Mouse (Mus musculus) forebrain, embryonic 14.5 days (tissue): Measurements from ENCODE around the gene Tmem220. TPM values are rescaled to one million over a fixed set of nuclear protein-coding genes. Genes with fewer than 3 reads are reported as not detected.

Source experiments
- ATAC-seq: fragments of 200-750 bp; cut with Nextera tagmentation; 2 replicates; pipeline ENCODE4 v1.8.0; 2017; ENCODE audit warnings: mild to moderate bottlenecking, moderate library complexity
- DNase-seq: peaks from one replicate; pipeline ENCODE4 v3.0.0-alpha.2; 2015; ENCODE audit warnings: low spot score
- H3K27ac ChIP-seq: fragments of 300-500 bp; sonication (generic); 2 replicates; pipeline ENCODE4 v1.5.1; 2014; ENCODE audit warnings: low read depth, mild to moderate bottlenecking, control low read depth, low read length, moderate library complexity
- H3K27me3 ChIP-seq: fragments of 300-500 bp; sonication (generic); replicated peaks from 2 replicates; pipeline ENCODE4 v1.6.1; 2014; ENCODE audit warnings: low read length, control low read depth, mixed read lengths; ENCODE audit not compliant: control insufficient read depth, insufficient read depth
- H3K36me3 ChIP-seq: fragments of 300-500 bp; sonication (generic); 2 replicates; pipeline ENCODE4 v1.6.1; 2014; ENCODE audit warnings: low read length, control low read depth; ENCODE audit not compliant: control insufficient read depth, insufficient read depth
- H3K4me1 ChIP-seq: fragments of 300-500 bp; sonication (generic); 2 replicates; pipeline ENCODE4 v1.6.1; 2014; ENCODE audit warnings: antibody characterized with exemption, low read length, control low read depth; ENCODE audit not compliant: control insufficient read depth, insufficient read depth
- H3K4me2 ChIP-seq: fragments of 300-500 bp; sonication (generic); 2 replicates; pipeline ENCODE4 v1.6.1; 2014; ENCODE audit warnings: mild to moderate bottlenecking, control low read depth, low read length
- H3K4me3 ChIP-seq: fragments of 300-500 bp; sonication (generic); 2 replicates; pipeline ENCODE4 v1.5.1; 2014; ENCODE audit warnings: low read depth, low read length, control low read depth
- H3K9ac ChIP-seq: fragments of 300-500 bp; sonication (generic); 2 replicates; pipeline ENCODE4 v1.6.1; 2014; ENCODE audit warnings: mild to moderate bottlenecking, low read length, control low read depth, moderate library complexity
- H3K9me3 ChIP-seq: fragments of 300-500 bp; sonication (generic); replicated peaks from 2 replicates; pipeline ENCODE4 v1.6.1; 2016; ENCODE audit warnings: low read length, control low read depth, mixed read lengths; ENCODE audit not compliant: control insufficient read depth
- WGBS: fragments of 180-500 bp; shearing (Covaris S2); extraction: QIAGEN DNeasy Blood & Tissue Kit; methylation state at CpG from one replicate; pipeline ENCODE4 v1.1.7; 2014; 5-methylcytosine and 5-hydroxymethylcytosine counted together
- polyA plus RNA-seq: library from polyadenylated mRNA; unstranded; fragments of >200 nt; fragmentation: Nextera tagmentation; extraction: Ambion mirVana; gene quantifications from 2 replicates; pipeline ENCODE4 v1.2.1, GENCODE M21; 2014

Gene Tmem220
- polyA plus RNA-seq, 1 experiment from 2014 or later = 0.36 TPM

DNA sequence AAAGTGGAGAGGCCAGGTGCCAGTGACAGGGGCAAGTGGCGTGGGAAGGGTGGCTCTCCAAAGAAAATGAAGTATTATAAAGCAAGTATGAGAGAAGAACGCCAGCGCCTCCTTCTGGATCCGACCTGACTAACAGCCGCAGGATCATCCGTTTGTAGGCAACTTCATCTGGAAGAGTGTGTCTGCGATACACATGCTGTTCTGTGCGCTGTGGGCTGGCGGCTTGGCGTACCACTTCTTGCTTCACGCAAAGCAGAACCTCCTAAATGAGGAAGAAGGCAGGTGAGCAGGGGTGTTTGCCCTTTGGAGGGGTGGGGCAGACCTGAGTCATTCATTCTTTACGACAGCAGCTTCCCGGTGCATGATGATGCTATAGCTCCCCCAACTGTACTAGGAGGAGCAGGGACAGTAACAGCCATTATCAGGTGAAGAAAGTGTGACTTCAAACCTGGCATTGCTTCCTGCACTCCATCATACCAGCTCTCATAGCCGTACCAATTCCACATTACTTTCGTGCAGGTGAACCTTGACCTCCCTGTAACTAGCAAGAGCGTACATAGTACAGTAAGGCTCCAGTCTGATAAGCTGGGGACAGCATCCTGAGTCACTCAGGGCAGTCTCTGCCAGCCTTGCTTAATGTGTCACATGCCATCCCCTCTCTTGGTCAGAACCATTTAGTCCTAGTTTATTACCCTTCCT lies 6.1 kb downstream of the Tmem220 start:
- no peak overlapping the region for H3K9ac ChIP-seq
- DNase-seq (no peak), ATAC-seq (no peak)
- no peaks in the 10 kb centered on the region for H3K27me3 ChIP-seq
- H3K27ac ChIP-seq = no peak overlapping the region
- no peaks in the 10 kb centered on the region for H3K4me1 ChIP-seq
- WGBS = 63% methylated on average over 16 of the region's 16 CpGs
- H3K4me3 ChIP-seq = no peak overlapping the region
- no peak overlapping the region for H3K4me2 ChIP-seq
- no peaks in the 10 kb centered on the region for H3K36me3 ChIP-seq
- H3K9me3 ChIP-seq = no peaks in the 10 kb centered on the region

DNA sequence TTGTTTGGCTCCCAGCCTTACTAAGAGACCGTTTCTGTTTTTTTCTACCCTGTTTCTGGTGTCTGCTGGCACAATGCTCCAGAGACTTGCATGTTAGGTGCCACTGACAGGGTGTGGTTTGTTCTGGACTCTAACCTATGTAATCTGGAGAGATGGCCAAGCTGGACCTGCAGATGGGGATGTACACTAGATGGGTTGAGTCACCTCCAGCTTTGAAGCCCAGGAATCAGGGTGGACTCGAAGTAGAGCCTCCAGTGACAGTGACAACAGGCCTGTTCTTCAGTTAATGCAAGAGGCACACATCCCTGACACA lies 6.6 kb downstream of the Tmem220 start:
- ATAC-seq (no peak), DNase-seq (no peak)
- Histone ChIP-seq H3K27ac (no peak overlapping the region), H3K9me3 (no peaks in the 10 kb centered on the region), H3K27me3 (no peaks in the 10 kb centered on the region), H3K9ac (no peak overlapping the region), H3K36me3 (peaks cover 1% of the 10 kb centered on the region; the same call in 1 of the 2 replicates), H3K4me3 (no peak overlapping the region), H3K4me1 (no peaks in the 10 kb centered on the region), H3K4me2 (no peak overlapping the region)
- WGBS = 82% methylated on average over 2 of the region's 2 CpGs

DNA sequence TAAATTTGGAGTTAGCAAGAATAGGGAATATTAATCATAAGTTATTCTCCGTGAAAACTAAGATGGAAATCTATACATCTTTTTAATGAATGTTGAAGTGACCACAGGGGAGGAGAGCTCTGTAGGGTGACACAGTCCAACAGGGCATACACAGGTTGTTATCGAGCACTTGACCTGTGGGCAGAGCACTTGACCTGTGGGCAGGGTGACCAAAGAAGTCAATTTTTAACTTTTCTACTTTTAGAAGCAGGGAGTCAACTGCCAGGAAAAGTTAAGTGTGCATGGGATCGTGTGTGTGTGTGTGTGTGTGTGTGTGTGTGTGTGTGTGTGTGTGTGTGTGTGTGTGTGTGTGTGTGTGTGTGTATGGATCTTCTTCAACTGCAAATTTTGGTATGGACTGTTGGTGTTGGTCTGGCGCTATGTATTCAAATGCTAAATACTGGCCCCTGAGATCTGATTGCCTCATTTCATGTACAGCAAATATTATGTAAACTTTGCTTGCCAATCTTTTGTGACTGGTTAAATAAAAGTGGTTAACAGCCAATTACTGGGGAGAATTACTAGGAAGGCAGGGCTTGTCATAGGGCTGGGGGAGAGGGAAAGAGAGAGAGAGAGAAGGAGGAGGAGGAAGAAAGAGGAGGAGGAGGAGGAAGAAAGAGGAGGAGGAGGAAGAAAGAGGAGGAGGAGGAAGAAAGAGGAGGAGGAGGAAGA lies 10.0 kb downstream of the Tmem220 start:
- H3K4me2 ChIP-seq = no peak overlapping the region
- H3K9me3 ChIP-seq = no peaks in the 10 kb centered on the region
- H3K9ac ChIP-seq = no peak overlapping the region
- H3K36me3 ChIP-seq = peaks cover 31% of the 10 kb centered on the region
- H3K27me3 ChIP-seq = no peaks in the 10 kb centered on the region
- no peak overlapping the region for H3K27ac ChIP-seq
- DNase-seq (no peak), ATAC-seq (no peak)
- WGBS = 83% methylated on average over 4 of the region's 4 CpGs
- H3K4me1 ChIP-seq = no peaks in the 10 kb centered on the region
- no peak overlapping the region for H3K4me3 ChIP-seq

DNA sequence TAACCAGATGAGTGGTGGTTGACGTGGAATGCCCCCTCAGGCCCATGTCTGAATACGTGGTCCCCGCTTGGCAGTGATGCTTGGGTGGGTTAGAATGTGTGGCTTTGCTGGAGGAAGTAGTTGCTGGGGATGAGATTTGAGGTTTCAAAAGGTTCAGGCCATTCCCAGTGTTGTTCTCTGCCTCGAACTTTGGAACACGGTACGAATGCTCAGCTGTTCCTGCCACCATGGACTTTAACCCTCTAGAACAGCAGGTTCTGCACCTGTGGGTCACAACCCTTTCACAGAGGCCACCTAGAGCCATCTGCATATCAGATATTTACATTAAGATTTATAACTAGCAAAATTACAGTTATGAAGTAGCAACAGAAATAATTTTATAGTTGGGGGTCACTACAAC lies 11.3 kb downstream of the Tmem220 start:
- H3K9me3 ChIP-seq = no peaks in the 10 kb centered on the region
- 96% methylated on average over 6 of the region's 6 CpGs for WGBS
- H3K4me3 ChIP-seq = no peak overlapping the region
- no peak overlapping the region for H3K4me2 ChIP-seq
- H3K36me3 ChIP-seq = peaks cover 43% of the 10 kb centered on the region
- no peaks in the 10 kb centered on the region for H3K4me1 ChIP-seq
- no peak overlapping the region for H3K27ac ChIP-seq
- H3K27me3 ChIP-seq = no peaks in the 10 kb centered on the region
- H3K9ac ChIP-seq = no peak overlapping the region
- ATAC-seq (no peak), DNase-seq (no peak)

DNA sequence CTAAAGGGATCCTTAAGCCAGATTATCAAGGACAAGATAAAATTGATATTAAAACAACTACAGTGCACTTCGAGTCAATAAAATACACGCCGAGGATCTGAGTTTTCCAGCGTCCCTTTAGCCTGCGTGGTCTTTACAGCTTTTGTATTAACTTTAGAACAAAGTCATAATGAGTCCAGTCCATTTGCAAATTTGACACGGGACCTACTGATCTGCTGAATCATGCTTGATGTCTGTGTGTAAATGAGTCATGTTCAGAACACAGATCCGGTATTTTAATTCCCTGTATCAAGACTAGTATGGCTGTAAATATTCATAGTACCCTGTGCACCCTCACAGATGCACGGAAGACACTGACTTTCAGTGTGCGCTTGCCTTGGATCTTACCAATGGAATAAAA lies 11.9 kb downstream of the Tmem220 start:
- DNase-seq (no peak), ATAC-seq (no peak)
- WGBS = 96% methylated on average over 9 of the region's 9 CpGs
- Histone ChIP-seq H3K4me2 (no peak overlapping the region), H3K27me3 (no peaks in the 10 kb centered on the region), H3K4me1 (no peaks in the 10 kb centered on the region), H3K9me3 (no peaks in the 10 kb centered on the region), H3K4me3 (no peak overlapping the region), H3K9ac (no peak overlapping the region), H3K36me3 (peaks cover 50% of the 10 kb centered on the region), H3K27ac (no peak overlapping the region)

DNA sequence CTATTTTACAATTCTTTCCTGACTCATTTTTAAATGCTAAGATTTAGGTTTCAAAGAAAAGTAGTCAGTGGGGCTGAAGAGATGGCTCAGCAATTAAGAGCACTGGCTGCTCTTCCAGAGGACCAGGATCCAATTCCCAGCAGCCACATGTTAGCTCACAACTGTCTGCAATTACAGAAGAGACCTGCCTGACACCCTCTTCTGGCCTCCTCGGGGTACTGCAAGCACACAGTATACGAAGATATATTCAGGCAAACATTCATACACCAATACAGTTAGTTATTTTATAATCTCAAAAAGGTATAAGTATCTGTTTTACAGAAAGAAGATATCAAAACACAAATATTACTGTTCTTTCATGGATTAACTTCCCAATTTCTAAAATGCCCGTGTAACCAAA lies 14.8 kb downstream of the Tmem220 start:
- Histone ChIP-seq H3K4me3 (no peak overlapping the region), H3K27ac (no peak overlapping the region), H3K9ac (no peak overlapping the region), H3K27me3 (no peaks in the 10 kb centered on the region), H3K9me3 (no peaks in the 10 kb centered on the region), H3K4me2 (no peak overlapping the region), H3K36me3 (peaks cover 50% of the 10 kb centered on the region), H3K4me1 (no peaks in the 10 kb centered on the region)
- DNase-seq (no peak), ATAC-seq (no peak)
- WGBS = 93% methylated on average over 3 of the region's 3 CpGs

DNA sequence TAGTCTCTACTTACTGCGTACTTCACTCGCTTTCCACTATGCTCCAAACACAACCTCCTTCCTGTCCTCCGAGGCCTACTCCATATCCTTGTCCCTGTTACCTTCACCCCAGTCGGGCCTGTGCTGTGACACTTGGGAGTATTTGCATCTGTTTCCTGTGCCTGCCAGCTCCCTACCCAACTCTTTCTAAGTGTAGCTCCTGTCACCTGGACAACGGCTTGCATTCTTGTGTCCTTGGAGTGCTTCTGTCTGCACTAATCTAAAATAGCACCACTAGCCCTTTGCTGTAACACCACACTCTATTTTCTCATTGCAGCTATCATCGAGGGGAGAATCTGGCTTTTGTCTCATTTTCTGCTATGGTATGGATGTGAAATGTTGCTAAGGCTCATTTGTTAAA lies 15.5 kb downstream of the Tmem220 start:
- DNase-seq (no peak), ATAC-seq (no peak)
- H3K4me2 ChIP-seq = no peak overlapping the region
- no peak overlapping the region for H3K9ac ChIP-seq
- no peaks in the 10 kb centered on the region for H3K4me1 ChIP-seq
- WGBS = 95% methylated on average over 6 of the region's 6 CpGs
- no peaks in the 10 kb centered on the region for H3K27me3 ChIP-seq
- peaks cover 56% of the 10 kb centered on the region for H3K36me3 ChIP-seq
- H3K27ac ChIP-seq = no peak overlapping the region
- H3K4me3 ChIP-seq = no peak overlapping the region
- no peaks in the 10 kb centered on the region for H3K9me3 ChIP-seq

DNA sequence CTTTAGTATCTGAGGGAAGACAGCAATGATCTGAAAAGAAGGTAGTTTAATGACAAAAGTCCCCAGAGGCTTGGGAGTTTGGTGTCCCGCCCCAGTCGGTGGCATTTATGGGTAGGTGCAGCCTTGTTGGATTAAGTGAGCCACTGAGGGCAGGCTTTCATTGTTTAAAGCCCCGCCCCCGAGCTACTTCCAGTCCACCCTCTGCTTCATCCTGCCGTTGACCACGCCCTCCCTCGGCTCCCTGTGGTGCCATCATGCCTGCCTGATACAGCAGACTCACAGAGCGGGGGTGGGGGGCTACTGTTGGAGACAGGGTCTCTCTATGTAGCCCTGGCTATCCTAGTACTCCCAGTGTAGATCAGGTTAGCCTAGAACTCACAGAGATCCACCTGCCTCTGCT lies 18.1 kb downstream of the Tmem220 start:
- H3K36me3 ChIP-seq = peaks cover 52% of the 10 kb centered on the region
- ATAC-seq (no peak), DNase-seq (no peak)

DNA sequence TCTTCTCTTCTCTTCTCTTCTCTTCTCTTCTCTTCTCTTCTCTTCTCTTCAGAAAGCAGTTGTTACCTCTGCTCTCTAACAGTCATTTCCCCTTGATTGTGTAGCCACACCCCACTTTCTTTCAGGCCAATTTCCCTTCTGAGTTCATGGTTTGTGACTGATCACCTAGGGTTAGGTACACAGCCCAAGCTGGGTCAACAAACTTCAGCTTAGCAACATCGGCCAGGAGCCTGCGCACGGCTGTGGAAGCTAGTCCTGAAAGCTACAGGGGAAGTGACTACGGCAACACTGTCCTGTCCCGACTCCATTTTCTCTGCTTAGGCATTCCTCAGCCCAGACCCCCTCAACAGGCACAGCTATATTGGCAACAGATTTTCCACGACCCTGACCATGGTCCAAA lies 20.0 kb downstream of the Tmem220 start:
- 91% methylated on average over 6 of the region's 6 CpGs for WGBS
- no peak overlapping the region for H3K4me2 ChIP-seq
- H3K9me3 ChIP-seq = no peaks in the 10 kb centered on the region
- no peak overlapping the region for H3K4me3 ChIP-seq
- H3K27me3 ChIP-seq = no peaks in the 10 kb centered on the region
- H3K9ac ChIP-seq = no peak overlapping the region
- H3K4me1 ChIP-seq = no peaks in the 10 kb centered on the region
- DNase-seq = no peak
- no peak for ATAC-seq
- H3K27ac ChIP-seq = no peak overlapping the region
- peaks cover 36% of the 10 kb centered on the region for H3K36me3 ChIP-seq

More for the DNA sequence above, 18.1 kb downstream of the Tmem220 start:
- WGBS = 29% methylated on average over 8 of the region's 8 CpGs
- H3K9me3 ChIP-seq = no peaks in the 10 kb centered on the region
- H3K27me3 ChIP-seq = no peaks in the 10 kb centered on the region
- H3K4me1 ChIP-seq = no peaks in the 10 kb centered on the region
- no peak overlapping the region for H3K9ac ChIP-seq
- H3K27ac ChIP-seq = no peak overlapping the region
- no peak overlapping the region for H3K4me2 ChIP-seq
- no peak overlapping the region for H3K4me3 ChIP-seq
